Mouse (Mus musculus): ENCODE results near the gene 0610010F05Rik. TPM values are rescaled to one million over a fixed set of nuclear protein-coding genes. Genes with fewer than 3 reads are reported as not detected.

The 0610010F05Rik gene
- total RNA-seq, 2 experiments from 2014 or later, result 9.1 to 10.0 TPM

- peak; percentile 76 for DNase-seq
Observed at GRCm38 (mm10) chr11:23565761-23566160, 67.7 kb downstream of the 0610010F05Rik start.

- no peak for DNase-seq
Observed at GRCm38 (mm10) chr11:23557039-23557630, 76.3 kb downstream of the 0610010F05Rik start.

- DNase-seq, result no peak
Observed at GRCm38 (mm10) chr11:23537446-23537845, 96.0 kb downstream of the 0610010F05Rik start.

- no peak for DNase-seq
Observed at GRCm38 (mm10) chr11:23520473-23521205, 112.8 kb downstream of the 0610010F05Rik start, which contains the start of gene 1700093K21Rik. 1700093K21Rik (minus strand) TSS chr11:23521155.

- DNase-seq, result no peak
Observed at GRCm38 (mm10) chr11:23518981-23519380, 114.5 kb downstream of the 0610010F05Rik start.

- no peak for DNase-seq
Observed at GRCm38 (mm10) chr11:23515315-23515714, 118.1 kb downstream of the 0610010F05Rik start.

Other genes with a start within 250 kb of the 0610010F05Rik start
- 10 to 100 TPM; 38.1 to 45.6 TPM for gene Ahsa2, start 135.6 kb downstream of the 0610010F05Rik start, total RNA-seq (2021)
- gene 1700093K21Rik, start 112.5 kb downstream of the 0610010F05Rik start, total RNA-seq (2021), result under 1 TPM in 1 of 2 experiments, not detected in 1; 0.41 TPM
- gene Pus10, start 32.0 kb upstream of the 0610010F05Rik start, total RNA-seq (2021), result 10 to 100 TPM; 14.1 to 14.4 TPM
- gene Pex13, start 32.3 kb upstream of the 0610010F05Rik start, total RNA-seq (2021), result 10 to 100 TPM; 16.9 to 22.0 TPM
- gene Rel, start 137.3 kb upstream of the 0610010F05Rik start, total RNA-seq (2021), result 1 to 10 TPM; 3.1 to 4.7 TPM